Mouse (Mus musculus) thymus, postnatal 4 days (tissue): ENCODE measurements around the gene Ugt1a10.

ENCODE experiments used
- DNase-seq: peaks from one replicate; pipeline ENCODE4 v3.0.0; 2021

Ugt1a10 gene

GRCm38 (mm10) chr1:88231803-88232499 lies 176.8 kb downstream of the Ugt1a10 start:
- peak; percentile 9 for DNase-seq

GRCm38 (mm10) chr1:88232664-88233380 lies 177.6 kb downstream of the Ugt1a10 start:
- peak; percentile 12 for DNase-seq

DNA sequence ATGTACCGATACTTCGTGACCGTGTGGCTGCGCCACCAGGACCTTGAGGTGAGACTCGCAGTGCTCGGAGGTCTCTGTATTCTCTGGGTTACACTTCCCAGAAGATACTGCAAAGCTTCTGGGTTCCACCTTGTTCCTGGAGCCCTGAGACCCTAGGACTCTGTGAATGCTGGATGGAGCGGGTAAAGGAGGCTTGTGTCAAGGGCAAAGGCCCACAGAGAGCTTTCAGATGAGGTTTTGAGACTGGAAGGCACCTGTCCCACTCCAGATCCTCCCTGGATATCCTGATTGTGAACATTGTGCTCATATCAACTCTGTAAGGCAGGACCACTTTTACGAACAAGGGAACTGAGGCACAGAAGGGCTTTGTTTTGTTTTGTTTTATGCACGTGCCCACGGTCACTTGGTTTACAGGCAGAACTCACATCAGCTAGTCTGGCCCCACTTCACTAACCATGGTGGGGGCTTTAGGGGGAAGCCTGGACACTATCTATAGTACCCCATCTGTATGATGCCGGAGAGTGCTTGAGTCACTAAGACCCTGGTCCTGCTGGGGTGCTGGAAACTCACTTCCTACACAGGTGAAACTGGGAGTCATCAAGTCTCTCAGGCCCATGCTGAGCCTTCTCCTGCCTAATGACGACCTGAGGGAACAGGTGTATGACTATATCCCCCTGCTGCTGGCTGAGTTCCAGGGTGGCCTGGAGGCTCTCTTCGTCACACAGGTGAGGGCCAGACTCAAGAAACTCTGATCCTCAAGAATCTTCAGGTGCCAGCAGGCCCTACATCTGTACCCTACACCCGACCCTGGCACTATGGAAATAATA lies 178.4 kb downstream of the Ugt1a10 start:
- peak; percentile 13 for DNase-seq

DNA sequence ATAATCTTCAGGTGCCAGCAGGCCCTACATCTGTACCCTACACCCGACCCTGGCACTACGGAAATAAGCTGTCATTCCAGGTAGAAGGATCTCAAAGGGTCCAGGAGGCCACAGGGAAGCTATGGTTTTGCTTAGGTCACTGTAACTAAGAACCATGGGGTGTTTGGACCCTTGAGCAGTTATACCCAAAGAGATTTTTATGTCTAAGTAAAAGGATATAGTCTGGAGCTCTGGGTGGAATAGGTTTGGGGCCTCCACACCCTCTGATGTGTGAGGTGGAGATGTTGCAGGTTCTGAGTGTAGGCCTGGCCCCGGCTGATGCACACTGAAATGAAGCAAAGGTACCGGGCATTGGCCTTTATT lies 179.0 kb downstream of the Ugt1a10 start:
- DNase-seq: no peak

DNA sequence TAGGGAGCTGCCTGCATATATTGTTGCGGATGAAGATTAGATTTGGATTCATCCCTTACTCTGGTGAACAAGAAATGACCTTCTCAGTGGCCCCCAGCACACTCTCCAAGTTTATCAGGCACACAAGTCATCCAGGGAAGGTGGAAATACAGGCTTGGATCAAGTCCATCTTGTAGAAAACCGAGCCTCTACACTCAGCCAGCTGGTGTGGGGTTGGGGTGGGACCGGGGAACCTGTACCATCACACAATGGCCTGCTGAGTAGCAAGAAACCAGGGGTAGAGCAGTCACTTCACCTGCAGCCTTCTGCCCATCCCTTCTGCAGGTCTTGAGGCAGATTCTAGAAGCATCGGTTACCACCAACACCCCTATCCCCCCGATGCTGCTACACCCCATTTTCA lies 179.5 kb downstream of the Ugt1a10 start:
- no peak for DNase-seq

DNA sequence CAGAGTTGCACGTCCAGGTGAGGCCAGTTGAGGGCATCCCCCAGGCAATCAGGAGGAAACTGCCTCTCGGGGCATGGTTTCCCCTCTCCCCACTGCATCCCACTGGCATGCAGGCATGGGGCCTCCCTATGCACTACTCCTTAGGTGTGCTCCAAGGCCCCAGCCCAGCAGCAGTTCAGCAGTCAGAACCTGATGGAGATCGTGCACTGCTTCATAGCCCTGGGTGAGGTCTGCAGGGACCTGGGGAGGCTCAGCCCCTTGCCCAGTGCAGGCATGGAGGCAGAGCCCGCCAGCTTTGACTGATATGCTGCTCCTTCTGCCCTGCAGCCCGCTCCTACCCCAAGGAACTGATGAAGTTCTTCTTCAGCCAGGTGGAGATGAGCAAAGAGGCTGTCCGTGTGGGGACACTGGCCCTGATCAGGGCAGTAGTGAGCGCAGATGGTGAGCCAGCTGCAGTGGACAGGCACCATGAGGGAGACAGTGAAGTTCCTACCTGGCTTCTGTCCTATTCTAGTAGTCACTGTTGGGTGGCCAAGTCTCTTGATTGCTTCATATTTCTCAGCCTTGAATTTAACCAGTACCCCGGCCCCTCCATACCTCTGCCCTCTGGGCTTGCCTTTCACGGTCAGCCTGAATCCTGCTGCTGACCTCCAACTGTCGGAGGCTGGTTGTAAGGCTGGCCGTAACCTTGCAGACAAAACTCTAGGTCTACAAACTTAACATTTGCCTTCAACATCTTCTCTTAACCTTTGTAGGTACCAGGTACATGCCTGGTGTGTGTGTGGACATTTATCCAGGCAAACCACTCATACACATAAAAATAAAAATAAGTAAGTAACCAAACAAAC lies 180.1 kb downstream of the Ugt1a10 start:
- no peak for DNase-seq

- DNase-seq: no peak
Measured at GRCm38 (mm10) chr1:88235894-88236415, 180.8 kb downstream of the Ugt1a10 start.

- DNase-seq: no peak
Measured at GRCm38 (mm10) chr1:88237311-88237710, 182.1 kb downstream of the Ugt1a10 start.

- no peak for DNase-seq
Measured at GRCm38 (mm10) chr1:88238771-88239170, 183.6 kb downstream of the Ugt1a10 start.

DNA sequence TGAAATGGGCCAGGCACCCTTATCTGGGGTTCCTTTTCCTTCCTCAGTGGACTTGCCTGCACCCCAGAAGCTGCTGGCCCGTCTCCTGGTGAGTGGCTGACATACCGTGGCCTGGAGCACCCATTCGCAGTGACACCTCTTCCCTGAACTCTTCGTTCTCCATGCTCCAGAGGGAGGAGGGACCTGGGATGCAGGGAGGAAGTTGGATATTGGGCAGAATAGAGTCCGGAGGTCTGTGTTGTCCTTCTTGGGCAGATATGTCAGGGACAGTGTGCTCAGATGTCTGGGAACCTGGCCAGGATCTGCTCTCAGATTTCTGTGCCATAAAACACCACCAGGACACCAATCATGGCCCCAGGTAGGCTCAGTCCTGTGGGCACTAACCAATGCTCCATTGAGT lies 184.9 kb downstream of the Ugt1a10 start:
- no peak for DNase-seq

DNA sequence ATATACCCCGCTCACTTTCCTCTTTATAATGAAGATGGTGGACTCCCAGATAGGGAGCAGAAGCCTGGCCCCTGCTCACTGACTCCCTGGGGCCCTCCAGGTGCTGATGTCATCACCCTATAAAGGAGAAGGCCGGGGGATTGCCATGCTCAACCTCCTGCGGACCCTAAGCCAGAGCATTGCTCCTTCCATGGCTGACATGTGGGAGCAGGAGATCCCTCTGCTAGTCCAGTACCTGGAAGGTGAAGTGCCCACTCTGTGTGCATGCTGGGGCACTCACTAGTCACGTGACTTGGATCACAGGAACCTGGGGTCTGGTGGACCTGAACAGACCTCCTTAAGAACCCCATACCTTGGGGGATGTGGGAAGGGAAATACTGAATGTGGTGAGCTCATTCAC lies 185.4 kb downstream of the Ugt1a10 start:
- DNase-seq: no peak

GRCm38 (mm10) chr1:88243861-88244260 lies 188.7 kb downstream of the Ugt1a10 start:
- DNase-seq: no peak

GRCm38 (mm10) chr1:88245881-88246280 lies 190.7 kb downstream of the Ugt1a10 start:
- no peak for DNase-seq

DNA sequence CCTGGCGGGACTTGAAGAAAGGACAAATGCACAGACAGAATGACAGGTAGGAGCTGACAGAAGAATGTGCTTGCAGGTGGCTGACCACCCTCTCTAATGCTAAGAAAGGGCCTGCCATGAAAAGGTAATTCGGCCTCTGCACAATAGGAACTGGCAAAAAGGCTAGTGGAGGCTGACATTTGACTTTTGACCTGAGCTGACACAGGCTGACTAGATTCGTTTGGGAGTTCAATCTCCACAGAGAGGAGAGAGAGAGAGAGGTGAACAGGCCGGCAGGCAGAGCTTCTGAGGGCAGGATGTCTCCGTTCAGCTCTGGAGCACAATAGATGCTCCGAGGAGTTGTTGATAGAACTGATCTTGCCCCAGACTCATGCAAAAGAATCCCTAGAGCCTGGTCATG lies 191.2 kb downstream of the Ugt1a10 start:
- DNase-seq: no peak

GRCm38 (mm10) chr1:88247660-88248059 lies 192.5 kb downstream of the Ugt1a10 start:
- DNase-seq: no peak

DNA sequence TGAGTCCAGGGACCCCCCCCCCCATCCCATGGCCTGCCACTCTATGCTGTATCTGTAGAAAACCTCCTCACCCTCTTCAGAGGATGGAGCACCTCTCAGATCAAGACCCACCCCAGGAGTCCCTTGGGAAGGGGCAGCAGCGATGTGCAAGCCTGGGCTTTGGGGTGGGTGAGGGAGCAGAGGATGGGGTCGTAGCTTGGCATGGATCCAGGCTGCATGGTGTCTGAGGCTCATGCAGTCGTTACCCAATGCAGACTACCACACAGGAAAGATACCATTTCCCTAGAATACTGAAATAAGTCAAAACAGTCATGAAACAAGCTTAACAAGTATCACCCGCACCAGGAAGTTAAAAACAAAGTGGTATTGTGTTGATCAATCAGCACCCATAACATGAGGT lies 193.5 kb downstream of the Ugt1a10 start:
- DNase-seq: no peak

GRCm38 (mm10) chr1:88249596-88249995 lies 194.4 kb downstream of the Ugt1a10 start:
- DNase-seq: no peak

DNA sequence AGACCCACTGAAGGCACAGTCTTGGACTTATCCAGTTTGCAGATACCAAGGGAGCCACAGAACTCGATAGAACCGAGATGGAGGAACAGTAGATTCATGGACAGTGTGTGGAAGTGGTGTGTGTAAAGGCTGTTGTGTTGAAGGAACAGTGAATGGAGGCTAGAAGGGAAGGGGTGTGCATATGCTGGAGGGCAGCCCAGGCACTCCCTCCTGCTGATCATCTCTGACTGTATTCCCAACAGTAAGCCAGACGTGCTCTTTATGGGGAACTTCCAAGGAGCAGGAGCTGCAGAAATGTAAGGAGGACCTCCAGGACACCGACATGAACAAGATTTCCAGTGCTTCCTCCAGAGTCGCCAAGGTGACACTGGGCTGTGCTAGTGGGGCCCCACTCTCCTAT lies 194.8 kb downstream of the Ugt1a10 start:
- no peak for DNase-seq

DNA sequence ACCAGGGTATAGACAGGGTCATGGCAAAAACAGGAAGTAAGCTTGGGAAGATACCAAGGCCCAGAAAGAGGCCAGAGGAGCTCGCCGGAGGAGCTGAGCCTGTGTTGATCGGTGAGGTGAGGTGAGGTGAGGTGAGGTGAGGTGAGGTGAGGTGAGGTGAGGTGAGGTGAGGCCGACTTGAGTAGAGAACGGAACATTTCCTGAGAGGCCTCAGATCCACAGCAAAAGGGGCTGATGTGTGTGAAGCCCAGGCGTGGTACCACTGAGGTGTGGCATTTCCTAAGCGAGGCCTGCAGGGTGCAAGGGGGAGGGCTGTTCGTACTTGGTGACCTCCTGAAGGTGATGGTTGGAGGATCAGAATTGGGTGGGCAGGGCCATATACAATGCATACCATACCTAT lies 197.9 kb downstream of the Ugt1a10 start:
- no peak for DNase-seq

GRCm38 (mm10) chr1:88253540-88253939 lies 198.4 kb downstream of the Ugt1a10 start:
- no peak for DNase-seq

GRCm38 (mm10) chr1:88254793-88255465 lies 199.7 kb downstream of the Ugt1a10 start:
- DNase-seq: no peak

DNA sequence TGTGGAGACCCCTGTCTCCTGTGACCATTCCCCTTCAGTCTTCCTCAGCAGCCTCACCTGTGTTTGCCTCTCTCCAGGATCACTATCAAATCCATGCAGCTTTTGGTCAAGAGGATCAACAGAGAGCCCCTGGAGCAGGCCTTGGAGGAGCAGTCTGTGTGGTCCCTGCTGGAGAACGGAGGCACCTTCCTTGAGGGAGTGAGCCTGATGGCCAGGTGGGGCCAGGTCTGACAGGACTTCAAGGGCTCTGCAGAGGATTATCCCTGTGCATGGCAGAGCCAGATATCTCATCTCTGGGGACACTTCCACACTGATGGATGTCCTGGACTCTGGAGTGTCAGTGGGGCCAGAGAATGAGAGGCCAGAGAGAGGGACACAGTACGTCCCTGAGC lies 200.3 kb downstream of the Ugt1a10 start:
- DNase-seq: no peak
